Mouse (Mus musculus): Measurements from ENCODE around the gene Rps6ka2. TPM values are rescaled to one million over a fixed set of nuclear protein-coding genes. Genes with fewer than 3 reads are reported as not detected.

The Rps6ka2 gene
- total RNA-seq, 1 experiment from 2014 or later: 9.7 TPM

- no peak for ATAC-seq (ENCODE audit: extremely low read depth, insufficient number of reproducible peaks, low FRiP score, poor library complexity, severe bottlenecking)
Measured at GRCm38 (mm10) chr17:7213214-7213613, 43.3 kb downstream of the Rps6ka2 start.

- no peak for ATAC-seq (ENCODE audit: extremely low read depth, insufficient number of reproducible peaks, low FRiP score, poor library complexity, severe bottlenecking)
Measured at GRCm38 (mm10) chr17:7214061-7214460, 44.1 kb downstream of the Rps6ka2 start.

GRCm38 (mm10) chr17:7217791-7218329 is 47.9 kb downstream of the Rps6ka2 start:
- ATAC-seq (ENCODE audit: extremely low read depth, insufficient number of reproducible peaks, low FRiP score, poor library complexity, severe bottlenecking): no peak

GRCm38 (mm10) chr17:7218396-7218795 is 48.5 kb downstream of the Rps6ka2 start:
- ATAC-seq (ENCODE audit: extremely low read depth, insufficient number of reproducible peaks, low FRiP score, poor library complexity, severe bottlenecking): no peak

GRCm38 (mm10) chr17:7219044-7219718 is 49.3 kb downstream of the Rps6ka2 start:
- no peak for ATAC-seq (ENCODE audit: extremely low read depth, insufficient number of reproducible peaks, low FRiP score, poor library complexity, severe bottlenecking)

- no peak for ATAC-seq (ENCODE audit: extremely low read depth, insufficient number of reproducible peaks, low FRiP score, poor library complexity, severe bottlenecking)
Measured at GRCm38 (mm10) chr17:7221310-7221709, 51.4 kb downstream of the Rps6ka2 start.

GRCm38 (mm10) chr17:7222198-7222597 is 52.3 kb downstream of the Rps6ka2 start:
- ATAC-seq (ENCODE audit: extremely low read depth, insufficient number of reproducible peaks, low FRiP score, poor library complexity, severe bottlenecking): no peak

- no peak for ATAC-seq (ENCODE audit: extremely low read depth, insufficient number of reproducible peaks, low FRiP score, poor library complexity, severe bottlenecking)
Measured at GRCm38 (mm10) chr17:7228545-7228944, 58.6 kb downstream of the Rps6ka2 start.

- ATAC-seq (ENCODE audit: extremely low read depth, insufficient number of reproducible peaks, low FRiP score, poor library complexity, severe bottlenecking): no peak
Measured at GRCm38 (mm10) chr17:7231312-7231711, 61.4 kb downstream of the Rps6ka2 start.

GRCm38 (mm10) chr17:7231790-7232189 is 61.9 kb downstream of the Rps6ka2 start:
- ATAC-seq (ENCODE audit: extremely low read depth, insufficient number of reproducible peaks, low FRiP score, poor library complexity, severe bottlenecking): no peak

GRCm38 (mm10) chr17:7232400-7232799 is 62.5 kb downstream of the Rps6ka2 start:
- no peak for ATAC-seq (ENCODE audit: extremely low read depth, insufficient number of reproducible peaks, low FRiP score, poor library complexity, severe bottlenecking)

GRCm38 (mm10) chr17:7233197-7233596 is 63.3 kb downstream of the Rps6ka2 start:
- ATAC-seq (ENCODE audit: extremely low read depth, insufficient number of reproducible peaks, low FRiP score, poor library complexity, severe bottlenecking): no peak

GRCm38 (mm10) chr17:7237706-7238105 is 67.8 kb downstream of the Rps6ka2 start:
- no peak for ATAC-seq (ENCODE audit: extremely low read depth, insufficient number of reproducible peaks, low FRiP score, poor library complexity, severe bottlenecking)

GRCm38 (mm10) chr17:7238766-7239165 is 68.9 kb downstream of the Rps6ka2 start:
- ATAC-seq (ENCODE audit: extremely low read depth, insufficient number of reproducible peaks, low FRiP score, poor library complexity, severe bottlenecking): peak; percentile 32; the same call in 1 of the 2 replicates

- no peak for ATAC-seq (ENCODE audit: extremely low read depth, insufficient number of reproducible peaks, low FRiP score, poor library complexity, severe bottlenecking)
Measured at GRCm38 (mm10) chr17:7240526-7240925, 70.6 kb downstream of the Rps6ka2 start.

- ATAC-seq (ENCODE audit: extremely low read depth, insufficient number of reproducible peaks, low FRiP score, poor library complexity, severe bottlenecking): no peak
Measured at GRCm38 (mm10) chr17:7245078-7245477, 75.2 kb downstream of the Rps6ka2 start.

- no peak for ATAC-seq (ENCODE audit: extremely low read depth, insufficient number of reproducible peaks, low FRiP score, poor library complexity, severe bottlenecking)
Measured at GRCm38 (mm10) chr17:7246893-7247556, 77.1 kb downstream of the Rps6ka2 start.

- ATAC-seq (ENCODE audit: extremely low read depth, insufficient number of reproducible peaks, low FRiP score, poor library complexity, severe bottlenecking): no peak
Measured at GRCm38 (mm10) chr17:7250373-7250772, 80.5 kb downstream of the Rps6ka2 start.

- no peak for ATAC-seq (ENCODE audit: extremely low read depth, insufficient number of reproducible peaks, low FRiP score, poor library complexity, severe bottlenecking)
Measured at GRCm38 (mm10) chr17:7257208-7257607, 87.3 kb downstream of the Rps6ka2 start.

- no peak for ATAC-seq (ENCODE audit: extremely low read depth, insufficient number of reproducible peaks, low FRiP score, poor library complexity, severe bottlenecking)
Measured at GRCm38 (mm10) chr17:7258748-7259359, 88.9 kb downstream of the Rps6ka2 start.
